Mouse (Mus musculus) kidney, adult 2 months (tissue): Measurements from ENCODE around the gene Ppp1r36.

ENCODE experiments used
- CTCF ChIP-seq: fragments of 200-500 bp; conservative IDR thresholded peaks from 2 replicates; pipeline ENCODE4 v1.5.1; 2011; ENCODE audit warnings: low read depth, mild to moderate bottlenecking, control low read depth, low read length, moderate library complexity, mixed read lengths; ENCODE audit not compliant: insufficient read depth, insufficient read length
- POLR2A ChIP-seq: fragments of 200-500 bp; IDR thresholded peaks from one replicate; pipeline ENCODE4 v1.6.1; 2011; ENCODE audit warnings: low read depth, low read length, control low read depth

- no peak for TF ChIP-seq POLR2A
- TF ChIP-seq CTCF, result peak; percentile 71
Measured at GRCm38 (mm10) chr12:76376649-76377048, 40.7 kb upstream of the Ppp1r36 start.
